Mouse (Mus musculus): ENCODE data around the gene Svep1. TPM values are rescaled to one million over a fixed set of nuclear protein-coding genes. Genes with fewer than 3 reads are reported as not detected.

The Svep1 gene
- polyA plus RNA-seq, 1 experiment, result 0.08 TPM

DNA sequence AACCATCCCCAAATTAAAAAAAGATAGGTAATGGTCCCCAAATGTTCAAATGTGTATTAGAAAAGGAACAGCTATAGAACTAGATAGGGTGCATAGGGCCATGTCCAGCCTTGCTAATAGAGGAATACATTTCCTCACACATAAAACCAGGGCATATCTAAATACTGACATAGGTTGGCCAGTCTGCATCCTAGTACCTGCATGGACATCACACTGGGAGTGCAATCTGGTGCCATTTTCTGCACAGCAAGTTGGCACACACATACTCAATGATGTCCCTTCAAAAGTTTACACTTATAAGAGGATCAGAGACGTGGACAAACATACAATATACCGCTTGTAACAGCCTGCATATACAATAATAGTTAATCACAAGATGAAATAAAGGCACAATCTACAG is 5.0 kb downstream of the Svep1 start:
- TF ChIP-seq MYOG (IDR thresholded peaks at IDR 0.05; ENCODE audit: control insufficient read depth in 1 of 3, insufficient read depth in 1 of 3, insufficient read length in 2 of 3, low read depth in 2 of 3) (no peak), REST (IDR thresholded peaks at IDR 0.05; ENCODE audit: insufficient read depth, insufficient read length) (no peak), POLR2A (IDR thresholded peaks at IDR 0.05; ENCODE audit: insufficient read length, low read depth) (no peak), USF1 (IDR thresholded peaks at IDR 0.05; ENCODE audit: low read depth) (no peak), SRF (IDR thresholded peaks at IDR 0.05; ENCODE audit: control insufficient read depth, insufficient read length, low read depth) (no peak), POLR2AphosphoS2 (IDR thresholded peaks at IDR 0.05; ENCODE audit: insufficient read length, low read depth) (no peak), CEBPB (IDR thresholded peaks at IDR 0.05; ENCODE audit: insufficient read depth, poor library complexity, severe bottlenecking) (no peak), E2F4 (IDR thresholded peaks at IDR 0.05; ENCODE audit: insufficient read depth) (no peak), MYOD1 (IDR thresholded peaks at IDR 0.05; ENCODE audit: control insufficient read depth in 1 of 3, insufficient read length in 2 of 3, low read depth in 2 of 3) (no peak), TCF12 (IDR thresholded peaks at IDR 0.05; ENCODE audit: insufficient read depth, poor library complexity, severe bottlenecking) (no peak), TCF3 (IDR thresholded peaks at IDR 0.05; ENCODE audit: insufficient read length, low read depth) (no peak), MAX (IDR thresholded peaks at IDR 0.05; ENCODE audit: low read depth) (no peak)
- no peaks in the 10 kb centered on the region for H3K79me2 ChIP-seq (ENCODE audit: control insufficient read depth, insufficient read depth)

GRCm38 (mm10) chr4:58200826-58201225 is 5.8 kb downstream of the Svep1 start:
- Histone ChIP-seq H3K4me2 (ENCODE audit: low read depth) (no peak overlapping the region), H3ac (ENCODE audit: control insufficient read depth, insufficient read length) (no peak overlapping the region), H3K4me3 (no peak overlapping the region), H3K36me3 (ENCODE audit: control insufficient read depth, insufficient read depth) (no peaks in the 10 kb centered on the region), H3K79me2 (ENCODE audit: control insufficient read depth, insufficient read depth) (no peaks in the 10 kb centered on the region), H3K27me3 (ENCODE audit: control insufficient read depth, insufficient read depth, insufficient read length) (no peaks in the 10 kb centered on the region)
- TF ChIP-seq MAX (IDR thresholded peaks at IDR 0.05; ENCODE audit: low read depth) (no peak), MYOD1 (IDR thresholded peaks at IDR 0.05; ENCODE audit: control insufficient read depth in 1 of 3, insufficient read length in 2 of 3, low read depth in 2 of 3) (no peak), MYOG (IDR thresholded peaks at IDR 0.05; ENCODE audit: control insufficient read depth in 1 of 3, insufficient read depth in 1 of 3, insufficient read length in 2 of 3, low read depth in 2 of 3) (no peak), SRF (IDR thresholded peaks at IDR 0.05; ENCODE audit: control insufficient read depth, insufficient read length, low read depth) (no peak), POLR2AphosphoS2 (IDR thresholded peaks at IDR 0.05; ENCODE audit: insufficient read length, low read depth) (no peak), CEBPB (IDR thresholded peaks at IDR 0.05; ENCODE audit: insufficient read depth, poor library complexity, severe bottlenecking) (no peak), USF1 (IDR thresholded peaks at IDR 0.05; ENCODE audit: low read depth) (no peak), TCF3 (IDR thresholded peaks at IDR 0.05; ENCODE audit: insufficient read length, low read depth) (no peak), TCF12 (IDR thresholded peaks at IDR 0.05; ENCODE audit: insufficient read depth, poor library complexity, severe bottlenecking) (no peak), REST (IDR thresholded peaks at IDR 0.05; ENCODE audit: insufficient read depth, insufficient read length) (no peak), POLR2A (IDR thresholded peaks at IDR 0.05; ENCODE audit: insufficient read length, low read depth) (no peak), E2F4 (IDR thresholded peaks at IDR 0.05; ENCODE audit: insufficient read depth) (no peak)

More for the DNA sequence above, 5.0 kb downstream of the Svep1 start:
- Histone ChIP-seq H3K4me2 (ENCODE audit: low read depth) (no peak overlapping the region), H3K36me3 (ENCODE audit: control insufficient read depth, insufficient read depth) (no peaks in the 10 kb centered on the region), H3ac (ENCODE audit: control insufficient read depth, insufficient read length) (no peak overlapping the region), H3K4me3 (no peak overlapping the region), H3K27me3 (ENCODE audit: control insufficient read depth, insufficient read depth, insufficient read length) (no peaks in the 10 kb centered on the region)

- no peaks in the 10 kb centered on the region for H3K27me3 ChIP-seq (ENCODE audit: control insufficient read depth, insufficient read depth, insufficient read length)
- no peak overlapping the region for H3K4me3 ChIP-seq
- no peak for TF ChIP-seq E2F4 (IDR thresholded peaks at IDR 0.05; ENCODE audit: insufficient read depth)
- TF ChIP-seq MAX (IDR thresholded peaks at IDR 0.05; ENCODE audit: low read depth), result no peak
- TF ChIP-seq REST (IDR thresholded peaks at IDR 0.05; ENCODE audit: insufficient read depth, insufficient read length), result no peak
- no peak for TF ChIP-seq TCF12 (IDR thresholded peaks at IDR 0.05; ENCODE audit: insufficient read depth, poor library complexity, severe bottlenecking)
- TF ChIP-seq POLR2A (IDR thresholded peaks at IDR 0.05; ENCODE audit: insufficient read length, low read depth), result no peak
- TF ChIP-seq MYOG (IDR thresholded peaks at IDR 0.05; ENCODE audit: control insufficient read depth in 1 of 3, insufficient read depth in 1 of 3, insufficient read length in 2 of 3, low read depth in 2 of 3), result no peak
- H3K36me3 ChIP-seq (ENCODE audit: control insufficient read depth, insufficient read depth), result no peaks in the 10 kb centered on the region
- H3K4me2 ChIP-seq (ENCODE audit: low read depth), result no peak overlapping the region
- no peak overlapping the region for H3ac ChIP-seq (ENCODE audit: control insufficient read depth, insufficient read length)
- no peaks in the 10 kb centered on the region for H3K79me2 ChIP-seq (ENCODE audit: control insufficient read depth, insufficient read depth)
These were observed 9.4 kb downstream of the Svep1 start for GRCm38 (mm10) chr4:58197230-58197629.

DNA sequence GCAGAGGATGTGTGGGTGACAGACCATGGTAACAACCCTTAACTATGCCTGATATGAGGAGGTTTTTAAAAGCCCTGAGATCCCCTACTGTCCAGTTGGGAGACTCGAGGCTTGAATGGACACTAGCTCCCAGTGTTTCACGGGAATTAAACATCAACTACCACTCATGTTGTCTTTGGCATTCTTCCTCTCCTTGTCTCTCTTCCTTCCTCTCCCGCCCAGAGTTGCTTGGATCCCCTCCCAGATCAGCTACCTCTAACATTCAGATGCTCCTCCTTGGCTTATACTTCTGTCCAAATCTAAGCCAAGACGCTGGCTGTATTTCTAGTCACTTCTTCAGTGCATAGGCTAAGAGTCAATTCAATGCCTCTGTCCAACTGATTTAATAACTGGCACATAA is 9.9 kb downstream of the Svep1 start:
- no peak overlapping the region for H3K4me2 ChIP-seq (ENCODE audit: low read depth)
- no peak overlapping the region for H3ac ChIP-seq (ENCODE audit: control insufficient read depth, insufficient read length)
- H3K27me3 ChIP-seq (ENCODE audit: control insufficient read depth, insufficient read depth, insufficient read length), result no peaks in the 10 kb centered on the region
- H3K79me2 ChIP-seq (ENCODE audit: control insufficient read depth, insufficient read depth), result no peaks in the 10 kb centered on the region
- TF ChIP-seq REST (IDR thresholded peaks at IDR 0.05; ENCODE audit: insufficient read depth, insufficient read length) (no peak), CEBPB (IDR thresholded peaks at IDR 0.05; ENCODE audit: insufficient read depth, poor library complexity, severe bottlenecking) (no peak), E2F4 (IDR thresholded peaks at IDR 0.05; ENCODE audit: insufficient read depth) (no peak), TCF3 (IDR thresholded peaks at IDR 0.05; ENCODE audit: insufficient read length, low read depth) (no peak), SRF (IDR thresholded peaks at IDR 0.05; ENCODE audit: control insufficient read depth, insufficient read length, low read depth) (no peak), TCF12 (IDR thresholded peaks at IDR 0.05; ENCODE audit: insufficient read depth, poor library complexity, severe bottlenecking) (no peak), MAX (IDR thresholded peaks at IDR 0.05; ENCODE audit: low read depth) (no peak), MYOG (IDR thresholded peaks at IDR 0.05; ENCODE audit: control insufficient read depth in 1 of 3, insufficient read depth in 1 of 3, insufficient read length in 2 of 3, low read depth in 2 of 3) (no peak), USF1 (IDR thresholded peaks at IDR 0.05; ENCODE audit: low read depth) (no peak), POLR2A (IDR thresholded peaks at IDR 0.05; ENCODE audit: insufficient read length, low read depth) (no peak), MYOD1 (IDR thresholded peaks at IDR 0.05; ENCODE audit: control insufficient read depth in 1 of 3, insufficient read length in 2 of 3, low read depth in 2 of 3) (no peak)
- no peaks in the 10 kb centered on the region for H3K36me3 ChIP-seq (ENCODE audit: control insufficient read depth, insufficient read depth)
- H3K4me3 ChIP-seq, result no peak overlapping the region

- TF ChIP-seq MYOD1 (IDR thresholded peaks at IDR 0.05; ENCODE audit: control insufficient read depth in 1 of 3, insufficient read length in 2 of 3, low read depth in 2 of 3) (peak in 2 of 3 experiments; percentile 47 to 49), MAX (IDR thresholded peaks at IDR 0.05; ENCODE audit: low read depth) (no peak)
- Histone ChIP-seq H3K79me2 (ENCODE audit: control insufficient read depth, insufficient read depth) (no peaks in the 10 kb centered on the region), H3K4me2 (ENCODE audit: low read depth) (no peak overlapping the region), H3ac (ENCODE audit: control insufficient read depth, insufficient read length) (no peak overlapping the region), H3K36me3 (ENCODE audit: control insufficient read depth, insufficient read depth) (no peaks in the 10 kb centered on the region), H3K4me3 (no peak overlapping the region), H3K27me3 (ENCODE audit: control insufficient read depth, insufficient read depth, insufficient read length) (no peaks in the 10 kb centered on the region)
These were observed 10.7 kb downstream of the Svep1 start for GRCm38 (mm10) chr4:58195936-58196335.
